Mouse (Mus musculus): Measurements from ENCODE around the gene Ino80d.

- TF ChIP-seq MAX (IDR thresholded peaks at IDR 0.05) (no peak), CTCF (IDR thresholded peaks at IDR 0.05; ENCODE audit: control insufficient read depth, insufficient read depth, insufficient read length) (no peak), CEBPB (IDR thresholded peaks at IDR 0.05; ENCODE audit: low read depth) (no peak), MYOD1 (IDR thresholded peaks at IDR 0.05; ENCODE audit: control insufficient read depth, insufficient read length, low read depth) (no peak), USF1 (IDR thresholded peaks at IDR 0.05; ENCODE audit: low read depth) (no peak), MYOG (IDR thresholded peaks at IDR 0.05; ENCODE audit: control insufficient read depth, extremely low read depth, insufficient read length) (no peak)
These were observed 147.6 kb downstream of the Ino80d start for GRCm38 (mm10) chr1:62966885-62967284.

All from C2C12 (cell line).